Mouse (Mus musculus) ES-E14 (cell line): ENCODE data around the gene Wdr34.
A peak's percentile ranks its signal among the peaks of the same experiment; 100 is the strongest.

Experiments
- CHD2 ChIP-seq: IDR thresholded peaks from 2 replicates; pipeline ENCODE4 v1.6.1; 2014; ENCODE audit warnings: mild to moderate bottlenecking, low read depth, low read length, inconsistent platforms
- HCFC1 ChIP-seq: IDR thresholded peaks from 2 replicates; pipeline ENCODE4 v1.6.1; 2012; ENCODE audit warnings: low read length, inconsistent platforms, borderline replicate concordance; ENCODE audit not compliant: insufficient read depth
- MAFK ChIP-seq: IDR thresholded peaks from 2 replicates; pipeline ENCODE4 v1.6.1; 2014; ENCODE audit warnings: mild to moderate bottlenecking, low read depth, low read length, inconsistent platforms; ENCODE audit not compliant: insufficient read depth
- ZC3H11A ChIP-seq: IDR thresholded peaks from 2 replicates; pipeline ENCODE4 v1.6.1; 2012; ENCODE audit warnings: low read depth, mild to moderate bottlenecking, inconsistent platforms, low read length, borderline replicate concordance
- ZNF384 ChIP-seq: IDR thresholded peaks from 2 replicates; pipeline ENCODE4 v1.6.1; 2012; ENCODE audit warnings: low read depth, low read length, inconsistent platforms

DNA sequence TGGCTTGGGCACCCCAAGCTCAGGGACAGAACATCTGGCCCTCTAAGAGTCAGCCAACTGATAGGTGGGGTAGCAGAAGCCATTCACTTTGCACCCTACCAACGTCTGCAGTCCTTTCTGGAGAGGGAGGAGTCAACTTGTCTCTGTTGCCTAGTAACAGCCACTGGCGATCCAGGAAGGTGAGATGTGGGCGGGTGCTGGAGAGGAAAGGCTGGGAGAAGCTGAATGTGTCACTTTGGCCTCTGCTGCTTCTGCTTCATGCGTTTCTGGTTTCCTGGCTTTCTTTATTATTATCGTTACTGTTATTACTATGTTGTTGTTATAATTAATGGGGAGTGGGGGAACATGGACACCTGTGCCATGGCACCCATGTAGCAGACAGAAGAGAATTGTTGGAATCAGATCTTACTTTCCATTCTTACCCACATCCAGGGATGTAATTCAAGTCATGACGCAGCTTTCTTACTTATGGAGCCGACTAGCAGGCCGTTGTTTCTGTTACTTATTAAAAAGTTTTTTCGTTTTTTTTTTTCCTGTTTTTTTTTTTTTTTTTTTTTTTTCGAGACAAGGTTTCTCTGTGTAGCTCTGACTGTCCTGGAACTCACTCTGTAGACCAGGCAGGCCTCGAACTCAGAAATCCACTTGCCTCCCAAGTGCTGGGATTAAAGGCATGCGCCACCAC, 8.7 kb upstream of the Wdr34 start, which contains the start of gene Set:
- TF ChIP-seq ZNF384: peak; percentile 68; the same call in 1 of the 2 replicates
- no peak for TF ChIP-seq HCFC1
- no peak for TF ChIP-seq ZC3H11A
- TF ChIP-seq MAFK: no peak
- TF ChIP-seq CHD2: no peak
